Mouse (Mus musculus): ENCODE measurements around the gene Fmo5. TPM values are rescaled to one million over a fixed set of nuclear protein-coding genes. Genes with fewer than 3 reads are reported as not detected.
A peak's percentile ranks its signal among the peaks of the same experiment; 100 is the strongest.

The Fmo5 gene
- total RNA-seq, 2 experiments from 2014 or later = 3.8 to 4.3 TPM

- TF ChIP-seq CTCF (IDR thresholded peaks at IDR 0.05) = no peak; the same call in 1 of the 2 replicates
- Histone ChIP-seq H3K4me3 (no peak overlapping the region), H3K27ac (peak overlapping the region; percentile 15; the same call in 1 of the 2 replicates)
- no peak for DNase-seq (ENCODE audit: extremely low spot score in 1 of 2, low spot score in 2 of 2)
- intact Hi-C loops (cut with DNase I) = loop anchor here (10.0 kb wide), 1 partner anchor 538 kb away; the partner anchor contains the start of gene Reg4
Observed at GRCm38 (mm10) chr3:97686372-97687117, 57.9 kb downstream of the Fmo5 start.

GRCm38 (mm10) chr3:97689289-97689688 lies 60.7 kb downstream of the Fmo5 start:
- no peak overlapping the region for H3K4me3 ChIP-seq
- H3K27ac ChIP-seq = no peak overlapping the region
- intact Hi-C loops (cut with DNase I) = loop anchor here (10.0 kb wide), 1 partner anchor 536 kb away; the partner anchor contains the start of gene Reg4
- no peak for DNase-seq (ENCODE audit: extremely low spot score in 1 of 2, low spot score in 2 of 2)
- TF ChIP-seq CTCF (IDR thresholded peaks at IDR 0.05) = no peak

- Histone ChIP-seq H3K4me3 (no peak overlapping the region), H3K27ac (peak overlapping the region; percentile 24)
- intact Hi-C loops (cut with DNase I) = no loop called here
- TF ChIP-seq CTCF (IDR thresholded peaks at IDR 0.05) = no peak
- DNase-seq (ENCODE audit: extremely low spot score in 1 of 2, low spot score in 2 of 2) = no peak
Observed at GRCm38 (mm10) chr3:97690590-97690989, 62.0 kb downstream of the Fmo5 start.

GRCm38 (mm10) chr3:97691443-97692017 lies 62.9 kb downstream of the Fmo5 start:
- peak overlapping the region; percentile 56; the same call in 1 of the 2 replicates for H3K27ac ChIP-seq
- no peak overlapping the region for H3K4me3 ChIP-seq
- no peak for DNase-seq (ENCODE audit: extremely low spot score in 1 of 2, low spot score in 2 of 2)
- intact Hi-C loops (cut with DNase I) = no loop called here
- TF ChIP-seq CTCF (IDR thresholded peaks at IDR 0.05) = no peak

- TF ChIP-seq CTCF (IDR thresholded peaks at IDR 0.05) = no peak
- DNase-seq (ENCODE audit: extremely low spot score in 1 of 2, low spot score in 2 of 2) = no peak
- H3K4me3 ChIP-seq = no peak overlapping the region
- no peak overlapping the region for H3K27ac ChIP-seq
- intact Hi-C loops (cut with DNase I) = no loop called here
Observed at GRCm38 (mm10) chr3:97693806-97694205, 65.2 kb downstream of the Fmo5 start.

GRCm38 (mm10) chr3:97696866-97697265 lies 68.3 kb downstream of the Fmo5 start:
- Histone ChIP-seq H3K27ac (no peak overlapping the region; the same call in 1 of the 2 replicates), H3K4me3 (no peak overlapping the region)
- TF ChIP-seq CTCF (IDR thresholded peaks at IDR 0.05) = no peak
- intact Hi-C loops (cut with DNase I) = no loop called here
- DNase-seq (ENCODE audit: extremely low spot score in 1 of 2, low spot score in 2 of 2) = no peak

- no peak for TF ChIP-seq CTCF (IDR thresholded peaks at IDR 0.05)
- intact Hi-C loops (cut with DNase I) = no loop called here
- Histone ChIP-seq H3K27ac (no peak overlapping the region), H3K4me3 (no peak overlapping the region)
- no peak for DNase-seq (ENCODE audit: extremely low spot score in 1 of 2, low spot score in 2 of 2)
Observed at GRCm38 (mm10) chr3:97697291-97697690, 68.7 kb downstream of the Fmo5 start.

GRCm38 (mm10) chr3:97699061-97699460 lies 70.5 kb downstream of the Fmo5 start:
- no peak for DNase-seq (ENCODE audit: extremely low spot score in 1 of 2, low spot score in 2 of 2)
- intact Hi-C loops (cut with DNase I) = no loop called here

GRCm38 (mm10) chr3:97701198-97701597 lies 72.6 kb downstream of the Fmo5 start:
- DNase-seq (ENCODE audit: extremely low spot score in 1 of 2, low spot score in 2 of 2) = no peak
- Histone ChIP-seq H3K27ac (no peak overlapping the region), H3K4me3 (no peak overlapping the region)
- intact Hi-C loops (cut with DNase I) = no loop called here
- no peak for TF ChIP-seq CTCF (IDR thresholded peaks at IDR 0.05)

More at GRCm38 (mm10) chr3:97699061-97699460, 70.5 kb downstream of the Fmo5 start:
- TF ChIP-seq CTCF (IDR thresholded peaks at IDR 0.05) = no peak
- H3K4me3 ChIP-seq = no peak overlapping the region
- no peak overlapping the region for H3K27ac ChIP-seq

GRCm38 (mm10) chr3:97702448-97703080 lies 74.0 kb downstream of the Fmo5 start:
- intact Hi-C loops (cut with DNase I) = no loop called here
- TF ChIP-seq CTCF (IDR thresholded peaks at IDR 0.05) = no peak
- DNase-seq (ENCODE audit: extremely low spot score in 1 of 2, low spot score in 2 of 2) = no peak
- Histone ChIP-seq H3K27ac (no peak overlapping the region), H3K4me3 (no peak overlapping the region)

Small RNAs within 50 kb of the gene (microRNA-seq; reads per million reads assigned to microRNA genes)
- 0 reads per million in 2 experiments for gene Mir7225

Other genes starting within 250 kb of the Fmo5 start
- gene Olfr1402, start 206.8 kb upstream of the Fmo5 start, total RNA-seq (2021) = not detected
- 10 to 100 TPM in 1 of 2 experiments, 1 to 10 TPM in 1; 9.6 to 10.6 TPM for gene Chd1l, start 18.6 kb upstream of the Fmo5 start, total RNA-seq (2021)
- gene Prkab2, start 29.4 kb downstream of the Fmo5 start, total RNA-seq (2021) = 10 to 100 TPM; 30.0 to 32.8 TPM
- not detected for gene Gm17651, start 45.9 kb downstream of the Fmo5 start, total RNA-seq (2021)

Data from left cerebral cortex, adult 2 months (tissue).